Mouse (Mus musculus) liver, embryonic 14.5 days (tissue): ENCODE results near the gene Tnip2. TPM values are rescaled to one million over a fixed set of nuclear protein-coding genes. Genes with fewer than 3 reads are reported as not detected.

ENCODE experiments used
- ATAC-seq: fragments of 200-750 bp; cut with Nextera tagmentation; 2 replicates; pipeline ENCODE4 v1.8.0; 2017; ENCODE audit warnings: moderate number of reproducible peaks, mild to moderate bottlenecking, moderate library complexity; ENCODE audit not compliant: insufficient read depth
- DNase-seq, 3 experiments: peaks; one replicate each; pipeline ENCODE4 v3.0.0-alpha.2; 2012 to 2013; ENCODE audit warnings: low read depth in 3 of 3, low spot score in 3 of 3
- H3K27ac ChIP-seq: fragments of 300-500 bp; sonication (generic); 2 replicates; pipeline ENCODE4 v1.5.1; 2014; ENCODE audit warnings: moderate library complexity, mild to moderate bottlenecking, control low read depth, inconsistent platforms
- H3K27me3 ChIP-seq: fragments of 300-500 bp; sonication (generic); 2 replicates; pipeline ENCODE4 v1.6.1; 2014; ENCODE audit warnings: mild to moderate bottlenecking, low read length, moderate library complexity; ENCODE audit not compliant: control insufficient read depth, insufficient read depth
- H3K36me3 ChIP-seq: fragments of 300-500 bp; sonication (generic); replicated peaks from 2 replicates; pipeline ENCODE4 v1.6.1; 2014; ENCODE audit warnings: low read depth; ENCODE audit not compliant: control insufficient read depth, insufficient read depth
- H3K4me1 ChIP-seq, 2 experiments: fragments of 200-500 bp in 1 of 2; fragments of 300-500 bp in 1 of 2; sonication (generic) in 1 of 2; replicated peaks; 2 replicates each; pipeline ENCODE4 v1.6.1; 2012 to 2014; ENCODE audit warnings: antibody characterized with exemption in 1 of 2, inconsistent platforms in 1 of 2, low read length in 1 of 2; ENCODE audit not compliant: control insufficient read depth in 2 of 2, insufficient read depth in 2 of 2
- H3K4me2 ChIP-seq: fragments of 300-500 bp; sonication (generic); 2 replicates; pipeline ENCODE4 v1.6.1; 2014; ENCODE audit warnings: low read depth, mild to moderate bottlenecking, control low read depth, moderate library complexity
- H3K4me3 ChIP-seq, 2 experiments: fragments of 200-500 bp in 1 of 2; fragments of 300-500 bp in 1 of 2; sonication (generic) in 1 of 2; 2 replicates each; pipeline ENCODE4 v1.5.1; 2012 to 2014; ENCODE audit warnings: low read depth in 2 of 2, low read length in 2 of 2, mild to moderate bottlenecking in 2 of 2, control low read depth in 1 of 2, inconsistent platforms in 1 of 2, moderate library complexity in 1 of 2; ENCODE audit not compliant: insufficient read depth in 1 of 2
- H3K9ac ChIP-seq: fragments of 300-500 bp; sonication (generic); replicated peaks from 2 replicates; pipeline ENCODE4 v1.6.1; 2014; ENCODE audit warnings: mild to moderate bottlenecking, control low read depth, moderate library complexity
- H3K9me3 ChIP-seq: fragments of 300-500 bp; sonication (generic); 2 replicates; pipeline ENCODE4 v1.6.1; 2016; ENCODE audit warnings: low read length, mixed read lengths; ENCODE audit not compliant: control insufficient read depth
- CTCF ChIP-seq: IDR thresholded peaks from 2 replicates; pipeline ENCODE4 v1.5.1; 2016; ENCODE audit warnings: antibody characterized with exemption, low read depth, control low read depth
- EP300 ChIP-seq: IDR thresholded peaks from 2 replicates; pipeline ENCODE4 v1.6.1; 2016; ENCODE audit warnings: antibody characterized with exemption, low read depth
- WGBS: fragments of 180-500 bp; shearing (Covaris S2); extraction: QIAGEN DNeasy Blood & Tissue Kit; methylation state at CpG from one replicate; pipeline ENCODE4 v1.1.7; 2014; ENCODE audit not compliant: insufficient replicate concordance; 5-methylcytosine and 5-hydroxymethylcytosine counted together
- polyA plus RNA-seq, 2 experiments: library from polyadenylated mRNA; depleted of rRNA in 1 of 2; stranded (reverse) in 1 of 2; unstranded in 1 of 2; fragments of >200 nt; fragmentation: Nextera tagmentation in 1 of 2; extraction: Ambion mirVana in 1 of 2; gene quantifications; 2 replicates each; pipeline versions ENCODE4 v1.2.1 to v1.2.3; 2012 to 2014

The Tnip2 gene
- polyA plus RNA-seq, 2 experiments, result 3.2 to 5.0 TPM

- H3K4me3 ChIP-seq, result no peak overlapping the region
- WGBS, result 24% methylated on average over 4 of the region's 4 CpGs
- H3K4me1 ChIP-seq, result peaks cover 7 to 33% of the 10 kb centered on the region in 2 experiments
- DNase-seq (no peak), ATAC-seq (no peak)
- no peaks in the 10 kb centered on the region; the same call in 1 of the 2 replicates for H3K27me3 ChIP-seq
- 0 out of 2 replicates have a peak, but pooled peaks have one; percentile 6 for TF ChIP-seq CTCF
- TF ChIP-seq EP300, result no peak
- H3K27ac ChIP-seq, result no peak overlapping the region
- no peaks in the 10 kb centered on the region for H3K36me3 ChIP-seq
- no peaks in the 10 kb centered on the region for H3K9me3 ChIP-seq
- H3K9ac ChIP-seq, result no peak overlapping the region
- no peak overlapping the region for H3K4me2 ChIP-seq
These were observed 16.9 kb upstream of the Tnip2 start for GRCm38 (mm10) chr5:34530687-34531086.

GRCm38 (mm10) chr5:34530116-34530515 is 16.3 kb upstream of the Tnip2 start:
- Histone ChIP-seq H3K4me3 (no peak overlapping the region), H3K27ac (no peak overlapping the region), H3K9ac (no peak overlapping the region), H3K36me3 (no peaks in the 10 kb centered on the region), H3K4me1 (peaks cover 7 to 33% of the 10 kb centered on the region in 2 experiments), H3K27me3 (no peaks in the 10 kb centered on the region; the same call in 1 of the 2 replicates), H3K9me3 (no peaks in the 10 kb centered on the region), H3K4me2 (no peak overlapping the region)
- DNase-seq, result no peak
- no peak for ATAC-seq
- 59% methylated on average over 5 of the region's 5 CpGs for WGBS
- no peak for TF ChIP-seq EP300
- no peak for TF ChIP-seq CTCF

- TF ChIP-seq EP300 (no peak), CTCF (no peak)
- DNase-seq, result no peak
- no peaks in the 10 kb centered on the region for H3K36me3 ChIP-seq
- H3K9me3 ChIP-seq, result no peaks in the 10 kb centered on the region
- H3K4me3 ChIP-seq, result no peak overlapping the region
- no peaks in the 10 kb centered on the region; the same call in 1 of the 2 replicates for H3K27me3 ChIP-seq
- no peak for ATAC-seq
- no peak overlapping the region for H3K4me2 ChIP-seq
- no peak overlapping the region for H3K9ac ChIP-seq
- 61% methylated on average over 5 of the region's 5 CpGs for WGBS
- H3K27ac ChIP-seq, result no peak overlapping the region
- H3K4me1 ChIP-seq, result peaks cover 7 to 33% of the 10 kb centered on the region in 2 experiments
These were observed 14.9 kb upstream of the Tnip2 start for GRCm38 (mm10) chr5:34528724-34529123.

GRCm38 (mm10) chr5:34527352-34527751 is 13.6 kb upstream of the Tnip2 start:
- Histone ChIP-seq H3K4me3 (no peak overlapping the region), H3K4me1 (peaks cover 7 to 30% of the 10 kb centered on the region in 2 experiments), H3K27ac (no peak overlapping the region), H3K36me3 (no peaks in the 10 kb centered on the region), H3K9ac (no peak overlapping the region), H3K4me2 (no peak overlapping the region; the same call in 1 of the 2 replicates), H3K9me3 (no peaks in the 10 kb centered on the region), H3K27me3 (no peaks in the 10 kb centered on the region; the same call in 1 of the 2 replicates)
- TF ChIP-seq CTCF (no peak), EP300 (no peak)
- ATAC-seq (no peak), DNase-seq (no peak)
- 82% methylated on average over 2 of the region's 2 CpGs for WGBS

- Histone ChIP-seq H3K9ac (peak overlapping the region; percentile 46), H3K4me2 (peak overlapping the region; percentile 59), H3K27me3 (no peaks in the 10 kb centered on the region; the same call in 1 of the 2 replicates), H3K4me3 (peak overlapping the region; percentile 56 to 62), H3K27ac (peak overlapping the region; percentile 0; the same call in 1 of the 2 replicates), H3K9me3 (no peaks in the 10 kb centered on the region), H3K36me3 (no peaks in the 10 kb centered on the region), H3K4me1 (peaks cover 7 to 26% of the 10 kb centered on the region in 2 experiments)
- TF ChIP-seq CTCF, result no peak
- no peak for TF ChIP-seq EP300
- ATAC-seq, result no peak
- 50% methylated on average over 5 of the region's 5 CpGs for WGBS
- DNase-seq, result no peak
These were observed 12.6 kb upstream of the Tnip2 start for GRCm38 (mm10) chr5:34526477-34526775.
